In genomic region chr9:124475689-124476088, GRCm38 (mm10) we compare ENCODE assay signal across 11 mouse cellular contexts. TPM values are rescaled to one million over a fixed set of nuclear protein-coding genes. Genes with fewer than 3 reads are reported as not detected.
DNase-seq lines count a peak whose midpoint lies in the region; ATAC-seq lines count a peak whose summit lies in the region.
"Had no signal": no experiment of that assay in that cellular context is flagged by ENCODE, and none has a peak within 500 bp of the region (broad histone marks: within the 10 kb centered on the region; RNA-seq: fewer than 3 reads in every experiment).

No protein-coding gene starts in this region.

- H3K4me1 ChIP-seq in forebrain, embryonic 13.5 days: no peaks in the 10 kb centered on the region
- H3K4me1 ChIP-seq in forebrain, embryonic 12.5 days: no peaks in the 10 kb centered on the region
- no peaks in the 10 kb centered on the region for H3K4me1 ChIP-seq in midbrain, embryonic 11.5 days (ENCODE audit: control insufficient read depth, insufficient read depth, low read length)
- H3K4me1 ChIP-seq in midbrain, embryonic 14.5 days (ENCODE audit: control insufficient read depth, insufficient read depth, low read length): no peaks in the 10 kb centered on the region

- H3K4me3 ChIP-seq in forebrain, embryonic 13.5 days: no peak overlapping the region
- no peak overlapping the region for H3K4me3 ChIP-seq in forebrain, embryonic 12.5 days (replicated peaks)
- no peak overlapping the region for H3K4me3 ChIP-seq in midbrain, embryonic 11.5 days (ENCODE audit: low read depth, low read length)
- no peak overlapping the region for H3K4me3 ChIP-seq in midbrain, embryonic 14.5 days (replicated peaks; ENCODE audit: low read depth, low read length)

- no peak overlapping the region for H3K27ac ChIP-seq in forebrain, embryonic 13.5 days
- H3K27ac ChIP-seq in forebrain, embryonic 12.5 days: no peak overlapping the region
- H3K27ac ChIP-seq in midbrain, embryonic 11.5 days (ENCODE audit: low read depth, low read length): no peak overlapping the region
- no peak overlapping the region for H3K27ac ChIP-seq in midbrain, embryonic 14.5 days (replicated peaks; ENCODE audit: low read depth, low read length)

- 90% methylated on average over 15 of the region's 15 CpGs for WGBS in forebrain, embryonic 13.5 days
- 87% methylated on average over 15 of the region's 15 CpGs for WGBS in forebrain, embryonic 12.5 days
- 91% methylated on average over 15 of the region's 15 CpGs for WGBS in midbrain, embryonic 11.5 days
- 86% methylated on average over 15 of the region's 15 CpGs for WGBS in midbrain, embryonic 14.5 days

- no peaks in the 10 kb centered on the region for H3K9me3 ChIP-seq in forebrain, embryonic 13.5 days (replicated peaks)
- 0 out of 2 replicates have a peak, but pooled peaks cover 3% of the 10 kb centered on the region for H3K9me3 ChIP-seq in forebrain, embryonic 12.5 days
- no peaks in the 10 kb centered on the region; the same call in 1 of the 2 replicates for H3K9me3 ChIP-seq in midbrain, embryonic 11.5 days (ENCODE audit: control insufficient read depth, low read length)
- peaks cover 3% of the 10 kb centered on the region for H3K9me3 ChIP-seq in midbrain, embryonic 14.5 days (ENCODE audit: control insufficient read depth, low read length)

- peaks cover 16% of the 10 kb centered on the region for H3K36me3 ChIP-seq in forebrain, embryonic 13.5 days (ENCODE audit: poor library complexity, severe bottlenecking)
- H3K36me3 ChIP-seq in forebrain, embryonic 12.5 days (replicated peaks): peaks cover 16% of the 10 kb centered on the region
- H3K36me3 ChIP-seq in midbrain, embryonic 11.5 days (ENCODE audit: control insufficient read depth, insufficient read depth, low read length): peaks cover 12% of the 10 kb centered on the region
- peaks cover 15% of the 10 kb centered on the region for H3K36me3 ChIP-seq in midbrain, embryonic 14.5 days (ENCODE audit: control insufficient read depth, insufficient read depth, low read length)

- DNase-seq in midbrain, embryonic 11.5 days (ENCODE audit: low spot score, missing footprints): no peak
- DNase-seq in midbrain, embryonic 14.5 days: no peak
- DNase-seq in cerebellum, postnatal 10 days: peak; percentile 4 to 9
- no peak for DNase-seq in adrenal gland, postnatal 36 days
- no peak for DNase-seq in spleen, postnatal 36 days (ENCODE audit: low spot score in 2 of 2)
- DNase-seq: lung, postnatal 14 days had no signal

- no peak overlapping the region for H3K9ac ChIP-seq in forebrain, embryonic 13.5 days
- H3K9ac ChIP-seq in forebrain, embryonic 12.5 days: no peak overlapping the region
- no peak overlapping the region for H3K9ac ChIP-seq in midbrain, embryonic 11.5 days (ENCODE audit: low read length)
- no peak overlapping the region for H3K9ac ChIP-seq in midbrain, embryonic 14.5 days (replicated peaks; ENCODE audit: low read length)

- no peak overlapping the region for H3K4me2 ChIP-seq in forebrain, embryonic 13.5 days
- no peak overlapping the region for H3K4me2 ChIP-seq in forebrain, embryonic 12.5 days
- H3K4me2 ChIP-seq in midbrain, embryonic 11.5 days: no peak overlapping the region
- no peak overlapping the region for H3K4me2 ChIP-seq in midbrain, embryonic 14.5 days (ENCODE audit: low read length)

- no peaks in the 10 kb centered on the region for H3K27me3 ChIP-seq in forebrain, embryonic 13.5 days
- no peaks in the 10 kb centered on the region for H3K27me3 ChIP-seq in forebrain, embryonic 12.5 days
- H3K27me3 ChIP-seq in midbrain, embryonic 11.5 days (ENCODE audit: control insufficient read depth, insufficient read depth, low read length): no peaks in the 10 kb centered on the region
- no peaks in the 10 kb centered on the region for H3K27me3 ChIP-seq in midbrain, embryonic 14.5 days (ENCODE audit: control insufficient read depth, insufficient read depth, low read length)

- 0 out of 2 replicates have a peak, but pooled peaks have one; percentile 21 for ATAC-seq in forebrain, embryonic 13.5 days
- ATAC-seq in forebrain, embryonic 12.5 days (ENCODE audit: low FRiP score): no peak
- peak; percentile 54; the same call in 1 of the 2 replicates for ATAC-seq in midbrain, embryonic 11.5 days (ENCODE audit: low FRiP score)
- ATAC-seq in midbrain, embryonic 14.5 days (ENCODE audit: low FRiP score, low TSS enrichment): no peak
- ATAC-seq in monocyte, adult 5-6 weeks (replicated peaks; ENCODE audit: insufficient number of reproducible peaks, low FRiP score, low TSS enrichment, poor library complexity, severe bottlenecking): peak; percentile 60

RNA-seq across cellular contexts. Expression of gene Ppp2r3d, which starts 1.0 kb away (rescaled TPM):
- 132 and 136 TPM in 2 replicates for polyA plus RNA-seq in forebrain, embryonic 13.5 days (2015; fragmentation: Nextera tagmentation; extraction: Ambion mirVana)
- 160 and 163 TPM in 2 replicates for polyA plus RNA-seq in forebrain, embryonic 12.5 days (2016; fragmentation: Nextera tagmentation; extraction: Ambion mirVana)
- polyA plus RNA-seq in midbrain, embryonic 11.5 days (2014; fragmentation: Nextera tagmentation; extraction: Ambion mirVana): 84.3 and 113 TPM in 2 replicates
- 158 and 162 TPM in 2 replicates for polyA plus RNA-seq in midbrain, embryonic 14.5 days (2014; fragmentation: Nextera tagmentation; extraction: Ambion mirVana)
- 14.9 to 25.5 TPM (median 23.9 TPM) in 3 replicates for total RNA-seq in monocyte, adult 5-6 weeks (2017)
- 100 to 1,000 TPM in 1 of 2 experiments, 10 to 100 TPM in 1; 92.7 to 101 TPM for total RNA-seq in adrenal gland, postnatal 36 days (2021)

RNA-seq across cellular contexts. Expression of gene Gm21836, which starts 17.9 kb away (rescaled TPM):
- polyA plus RNA-seq in forebrain, embryonic 13.5 days (2015; fragmentation: Nextera tagmentation; extraction: Ambion mirVana): not detected in 2 replicates
- not detected in 2 replicates for polyA plus RNA-seq in forebrain, embryonic 12.5 days (2016; fragmentation: Nextera tagmentation; extraction: Ambion mirVana)
- not detected in 2 replicates for polyA plus RNA-seq in midbrain, embryonic 11.5 days (2014; fragmentation: Nextera tagmentation; extraction: Ambion mirVana)
- not detected in 2 replicates for polyA plus RNA-seq in midbrain, embryonic 14.5 days (2014; fragmentation: Nextera tagmentation; extraction: Ambion mirVana)
- not detected in 3 replicates for total RNA-seq in monocyte, adult 5-6 weeks (2017)
- not detected for total RNA-seq in adrenal gland, postnatal 36 days (2021)
- total RNA-seq: layer of hippocampus, adult 8-10 months had no signal
- polyA plus RNA-seq: heart, postnatal 0 days had no signal

Comparison
In these comparisons a context has a peak if more than half of its experiments do, and no peak if none do; other contexts are left out.
1. ATAC-seq: peak in forebrain, embryonic 13.5 days (single experiment), midbrain, embryonic 11.5 days (single experiment) and monocyte, adult 5-6 weeks (single experiment); none in forebrain, embryonic 12.5 days (single experiment) and midbrain, embryonic 14.5 days (single experiment).
2. DNase-seq: peak in cerebellum, postnatal 10 days (2 of 2); none in midbrain, embryonic 11.5 days (single experiment), midbrain, embryonic 14.5 days (single experiment), adrenal gland, postnatal 36 days (0 of 2) and spleen, postnatal 36 days (0 of 2).